Mouse (Mus musculus) B cell, adult 2 months (primary cell): ENCODE measurements at regions not wholly inside any gene's neighbourhood (a gene's known extent, or its start where the extent isn't known, plus 50 kb on each side); places are given as distances from the start of the nearest gene placed in this dataset.

ENCODE experiments used
- DNase-seq, 2 experiments: peaks; one replicate each; pipeline ENCODE4 v3.0.0; 2022

DNA sequence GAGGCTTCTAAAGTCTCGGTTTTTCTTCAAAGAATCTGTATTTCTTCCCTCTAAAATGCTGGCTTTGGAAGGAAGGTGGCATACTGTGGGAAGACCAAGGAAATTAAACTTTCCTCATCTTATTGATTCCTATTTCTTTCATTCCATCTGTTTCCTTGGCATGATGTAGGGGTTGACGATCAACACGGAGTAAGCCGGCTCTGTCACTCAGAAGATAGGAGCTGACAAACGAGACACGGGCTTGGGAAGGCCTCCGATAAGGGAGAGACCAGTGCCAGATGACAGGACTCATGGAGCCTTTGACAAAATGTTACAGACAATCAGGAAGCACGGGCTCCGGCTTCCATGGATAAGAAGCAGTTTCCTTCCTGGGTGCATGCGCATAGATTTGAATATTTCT, 101.4 kb upstream of the Hsfy2 start:
- no peak for DNase-seq

GRCm38 (mm10) chr1:56726183-56726840, 89.1 kb upstream of the Hsfy2 start:
- no peak for DNase-seq

DNA sequence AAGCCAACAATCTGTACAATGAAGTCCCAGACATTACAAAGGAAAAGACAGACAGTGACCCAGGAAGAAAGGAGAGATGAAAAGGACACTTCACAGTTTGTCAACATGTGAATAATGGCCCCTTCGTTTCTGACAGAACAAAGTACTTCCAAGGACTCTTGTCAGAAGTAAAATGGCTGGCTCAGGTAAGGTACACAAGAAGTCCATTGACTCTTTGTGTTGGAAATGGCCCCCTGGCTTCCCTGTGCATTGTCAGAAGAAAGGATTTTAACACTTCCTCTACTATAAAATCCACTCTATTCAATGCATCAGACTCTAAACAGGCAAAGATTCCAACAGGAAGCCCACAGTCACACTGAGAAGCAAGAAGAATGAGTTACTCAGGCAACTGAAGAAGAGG, 86.4 kb upstream of the Hsfy2 start:
- DNase-seq = no peak

DNA sequence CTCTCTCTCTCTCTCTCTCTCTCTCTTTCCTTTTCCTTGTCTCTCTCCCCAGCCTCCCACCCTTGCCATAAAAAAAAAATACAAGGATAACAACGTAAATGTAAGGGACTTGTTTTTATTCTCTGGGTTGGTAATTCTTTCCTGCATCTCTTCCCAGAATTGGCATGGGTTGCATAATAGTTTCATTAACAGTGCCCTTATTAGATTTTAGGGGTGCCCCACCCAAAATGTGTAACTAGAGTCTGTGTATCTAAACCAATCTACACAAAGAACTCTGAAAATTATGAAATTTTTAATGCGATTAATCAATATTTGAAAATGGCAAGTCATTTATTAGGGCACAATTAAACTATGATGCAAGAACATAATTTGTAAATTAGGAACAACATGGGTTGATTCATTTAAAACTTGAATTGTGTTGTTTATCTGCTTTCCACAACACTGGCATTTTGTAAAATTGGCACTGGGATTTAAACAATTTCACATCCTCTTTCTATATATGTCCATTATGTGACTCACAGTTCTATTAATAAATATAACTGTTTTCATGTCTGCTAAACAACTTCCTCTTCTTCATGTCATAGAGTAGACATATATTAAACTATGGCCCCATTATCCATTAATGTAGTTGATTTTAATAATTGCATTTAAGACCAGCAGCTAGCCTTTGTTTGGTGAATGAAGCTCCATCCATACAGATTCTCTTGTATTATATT, 75.9 kb upstream of the Hsfy2 start:
- peak in 1 of 2 experiments; percentile 4 for DNase-seq

DNA sequence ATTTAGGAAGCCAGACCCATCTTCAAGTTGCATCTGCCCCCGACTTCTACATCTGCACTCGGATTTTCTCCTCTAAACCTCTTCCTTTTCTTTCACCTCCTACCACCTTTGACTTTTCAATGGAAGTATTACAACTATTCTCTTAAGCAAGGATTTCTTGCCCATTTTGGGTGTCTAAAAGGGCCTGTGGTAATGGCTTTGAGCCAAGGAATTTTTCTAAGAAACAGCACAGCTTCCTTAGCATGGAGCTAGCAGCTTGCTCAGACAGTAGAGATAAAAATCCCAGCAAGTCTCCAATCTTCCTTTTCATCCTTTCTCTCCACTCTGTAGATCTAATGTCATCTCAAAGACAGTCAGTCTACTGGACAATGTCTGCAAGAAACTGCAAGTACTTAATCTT, 63.2 kb upstream of the Hsfy2 start:
- DNase-seq = no peak

- no peak for DNase-seq
Measured at GRCm38 (mm10) chr1:56697509-56697908, 60.3 kb upstream of the Hsfy2 start.
